Mouse (Mus musculus): ENCODE measurements around the gene Gm27179.
"Not testable (repeated sequence)": the region's sequence is repeated elsewhere in the genome, so short reads cannot be mapped to it uniquely, and the experiment has no call there.

GRCm38 (mm10) chr14:69467612-69468366 lies 44.6 kb downstream of the Gm27179 start:
- not testable (repeated sequence) for TF ChIP-seq CTCF, POLR2A (IDR thresholded peaks at IDR 0.05; ENCODE audit: extremely low read depth, insufficient read depth, low read length)
